Mouse (Mus musculus) lung, adult 2 months (tissue): ENCODE measurements around the gene Gm47969. TPM values are rescaled to one million over a fixed set of nuclear protein-coding genes. Genes with fewer than 3 reads are reported as not detected.

Experiments used
- DNase-seq: peaks from one replicate; pipeline ENCODE4 v3.0.0; 2022
- H3K4me1 ChIP-seq: fragments of 200-500 bp; 2 replicates; pipeline ENCODE4 v1.6.1; 2011; ENCODE audit warnings: low read length; ENCODE audit not compliant: control insufficient read depth, insufficient read depth
- H3K4me3 ChIP-seq: fragments of 200-500 bp; replicated peaks from 2 replicates; pipeline ENCODE3; 2011; ENCODE audit warnings: low read depth, mild to moderate bottlenecking, control low read depth, low read length; ENCODE audit errors: extremely low read depth
- CTCF ChIP-seq: fragments of 200-500 bp; IDR thresholded peaks from 2 replicates; pipeline ENCODE4 v1.5.1; 2011; ENCODE audit warnings: mild to moderate bottlenecking, low read length, control low read depth; ENCODE audit not compliant: insufficient read depth
- POLR2A ChIP-seq: fragments of 200-500 bp; IDR thresholded peaks from 2 replicates; pipeline ENCODE4 v1.6.1; 2011; ENCODE audit warnings: low read depth, mild to moderate bottlenecking, control low read depth, low read length, borderline replicate concordance; ENCODE audit errors: extremely low read depth
- WGBS: fragments of 180-500 bp; shearing (Covaris S2); methylation state at CpG from one replicate; pipeline ENCODE4 v1.1.7; 2018; 5-methylcytosine and 5-hydroxymethylcytosine counted together
- polyA plus RNA-seq: library from polyadenylated mRNA; depleted of rRNA; stranded (reverse); fragments of >200 nt; gene quantifications from 2 replicates; pipeline ENCODE4 v1.2.3, GENCODE M21; 2012

Gm47969 gene
- polyA plus RNA-seq, 1 experiment: 0.66 TPM

GRCm38 (mm10) chr1:83036892-83037667 lies 7.7 kb upstream of the Gm47969 start:
- TF ChIP-seq CTCF (no peak), POLR2A (no peak)
- peaks cover 3% of the 10 kb centered on the region; the same call in 1 of the 2 replicates for H3K4me1 ChIP-seq

GRCm38 (mm10) chr1:83038109-83038672 lies 6.5 kb upstream of the Gm47969 start, which contains the start of gene Slc19a3:
Slc19a3 (minus strand) TSS chr1:83038448.
- Histone ChIP-seq H3K4me3 (peak within 1 kb of the TSS; percentile 61), H3K4me1 (no peaks in the 10 kb centered on the region)
- WGBS: 2% methylated on average over 25 of the region's 25 CpGs
- DNase-seq: peak; percentile 60
- TF ChIP-seq POLR2A (peak; percentile 51; the same call in 1 of the 2 replicates), CTCF (no peak)

More at GRCm38 (mm10) chr1:83036892-83037667, 7.7 kb upstream of the Gm47969 start:
- no peak overlapping the region for H3K4me3 ChIP-seq
- 76% methylated on average over 11 of the region's 11 CpGs for WGBS
- no peak for DNase-seq

- no peaks in the 10 kb centered on the region for H3K4me1 ChIP-seq
- WGBS: 67% methylated on average over 4 of the region's 4 CpGs
- no peak overlapping the region for H3K4me3 ChIP-seq
- TF ChIP-seq POLR2A (no peak), CTCF (no peak)
- no peak for DNase-seq
Observed at GRCm38 (mm10) chr1:83039080-83039479, 5.7 kb upstream of the Gm47969 start.

GRCm38 (mm10) chr1:83042380-83042779 lies 2.4 kb upstream of the Gm47969 start, which contains the start of gene Krtap28-10:
Krtap28-10 (minus strand) TSS chr1:83042480.
- TF ChIP-seq POLR2A (no peak), CTCF (no peak)
- Histone ChIP-seq H3K4me1 (no peaks in the 10 kb centered on the region), H3K4me3 (no peak within 1 kb of the TSS)
- 73% methylated on average over 2 of the region's 2 CpGs for WGBS
- DNase-seq: no peak

- no peak for TF ChIP-seq POLR2A
- no peak for TF ChIP-seq CTCF
- 43% methylated on average over 1 of the region's 1 CpGs for whole genome bisulfite sequencing
- Histone ChIP-seq H3K4me1 (peaks cover 6% of the 10 kb centered on the region; the same call in 1 of the 2 replicates), H3K4me3 (no peak overlapping the region)
- DNase-seq: no peak
Observed at GRCm38 (mm10) chr1:83058481-83058880, 13.7 kb downstream of the Gm47969 start.

GRCm38 (mm10) chr1:83059278-83059677 lies 14.5 kb downstream of the Gm47969 start, which contains the start of gene A030005K14Rik:
A030005K14Rik (minus strand) TSS chr1:83059378.
- no peak within 1 kb of the TSS for H3K4me3 ChIP-seq
- TF ChIP-seq POLR2A: no peak
- TF ChIP-seq CTCF: no peak
- WGBS: 72% methylated on average over 9 of the region's 9 CpGs
- peaks cover 6% of the 10 kb centered on the region; the same call in 1 of the 2 replicates for H3K4me1 ChIP-seq
- no peak for DNase-seq

- no peak for TF ChIP-seq POLR2A
- no peak for TF ChIP-seq CTCF
Observed at GRCm38 (mm10) chr1:83060643-83061042, 15.9 kb downstream of the Gm47969 start, which contains the start of gene Krtap28-13. Krtap28-13 (plus strand) TSS chr1:83060930.

GRCm38 (mm10) chr1:83064851-83065250 lies 20.1 kb downstream of the Gm47969 start:
- TF ChIP-seq CTCF (0 out of 2 replicates have a peak, but pooled peaks have one; percentile 0), POLR2A (no peak)
- no peak overlapping the region for H3K4me3 ChIP-seq
- DNase-seq: no peak
- peaks cover 6% of the 10 kb centered on the region; the same call in 1 of the 2 replicates for H3K4me1 ChIP-seq
- WGBS: 20% methylated on average over 3 of the region's 3 CpGs

More at GRCm38 (mm10) chr1:83060643-83061042, 15.9 kb downstream of the Gm47969 start, which contains the start of gene Krtap28-13:
- WGBS: 75% methylated on average over 4 of the region's 4 CpGs
- Histone ChIP-seq H3K4me3 (no peak within 1 kb of the TSS), H3K4me1 (peaks cover 6% of the 10 kb centered on the region; the same call in 1 of the 2 replicates)
- DNase-seq: no peak

GRCm38 (mm10) chr1:83066577-83066976 lies 21.8 kb downstream of the Gm47969 start:
- 96% methylated on average over 4 of the region's 4 CpGs for WGBS
- no peaks in the 10 kb centered on the region for H3K4me1 ChIP-seq
- no peak overlapping the region for H3K4me3 ChIP-seq
- TF ChIP-seq POLR2A (no peak), CTCF (no peak)
- DNase-seq: no peak

- no peak for DNase-seq
- TF ChIP-seq POLR2A (no peak), CTCF (no peak)
- 69% methylated on average over 10 of the region's 10 CpGs for WGBS
- Histone ChIP-seq H3K4me3 (no peak overlapping the region), H3K4me1 (no peaks in the 10 kb centered on the region)
Observed at GRCm38 (mm10) chr1:83067205-83067604, 22.5 kb downstream of the Gm47969 start.
